Mouse (Mus musculus) C2C12 (cell line): Measurements from ENCODE around the gene Srp9. TPM values are rescaled to one million over a fixed set of nuclear protein-coding genes. Genes with fewer than 3 reads are reported as not detected.
"Not testable (repeated sequence)": the region's sequence is repeated elsewhere in the genome, so short reads cannot be mapped to it uniquely, and the experiment has no call there.

ENCODE experiments used
- H3K27me3 ChIP-seq: one replicate; pipeline ENCODE4 v1.6.1; 2011; ENCODE audit not compliant: control insufficient read depth, insufficient read depth, insufficient read length
- H3K36me3 ChIP-seq: one replicate; pipeline ENCODE4 v1.6.1; 2011; ENCODE audit not compliant: control insufficient read depth, insufficient read depth
- H3K4me3 ChIP-seq: one replicate; pipeline ENCODE4 v1.5.1; 2011; ENCODE audit warnings: mild to moderate bottlenecking, control low read depth; ENCODE audit not compliant: poor library complexity, insufficient read depth, severe bottlenecking
- H3K79me2 ChIP-seq: one replicate; pipeline ENCODE4 v1.6.1; 2011; ENCODE audit not compliant: control insufficient read depth, insufficient read depth
- H3K79me3 ChIP-seq: one replicate; pipeline ENCODE4 v1.6.1; 2011; ENCODE audit warnings: low read depth, control low read depth
- H3ac ChIP-seq: one replicate; pipeline ENCODE3; 2011; ENCODE audit warnings: low read depth; ENCODE audit not compliant: control insufficient read depth, insufficient read length
- CEBPB ChIP-seq: IDR thresholded peaks from one replicate; pipeline ENCODE4 v1.6.1; 2011; ENCODE audit warnings: low read depth, mild to moderate bottlenecking, control low read depth, moderate library complexity
- CTCF ChIP-seq: IDR thresholded peaks from one replicate; pipeline ENCODE4 v1.5.1; 2011; ENCODE audit not compliant: control insufficient read depth, insufficient read depth, insufficient read length
- FOSL1 ChIP-seq: IDR thresholded peaks from one replicate; pipeline ENCODE4 v1.8.0; 2011; ENCODE audit warnings: mild to moderate bottlenecking, low read length; ENCODE audit not compliant: poor library complexity, insufficient read depth, severe bottlenecking
- MAX ChIP-seq: IDR thresholded peaks from one replicate; pipeline ENCODE4 v1.6.1; 2011; ENCODE audit warnings: mild to moderate bottlenecking, control low read depth
- MYOD1 ChIP-seq: IDR thresholded peaks from one replicate; pipeline ENCODE4 v1.6.1; 2011; ENCODE audit warnings: low read depth; ENCODE audit not compliant: control insufficient read depth, insufficient read length
- MYOG ChIP-seq: IDR thresholded peaks from one replicate; pipeline ENCODE4 v1.6.1; 2011; ENCODE audit not compliant: control insufficient read depth, insufficient read length; ENCODE audit errors: extremely low read depth
- USF1 ChIP-seq: IDR thresholded peaks from one replicate; pipeline ENCODE4 v1.6.1; 2011; ENCODE audit warnings: low read depth, mild to moderate bottlenecking, control low read depth, moderate library complexity
- polyA plus RNA-seq: library from polyadenylated mRNA; unstranded; fragments of >200 nt; fragmentation: generic; extraction: Trizol; gene quantifications from one replicate; pipeline ENCODE4 v1.2.1, GENCODE M21; 2012; ENCODE audit warnings: missing spikeins

Gene Srp9
- polyA plus RNA-seq, 1 experiment = 77.3 TPM

GRCm38 (mm10) chr1:182162951-182163350 is 38.4 kb downstream of the Srp9 start:
- H3K36me3 ChIP-seq = no peaks in the 10 kb centered on the region
- H3ac ChIP-seq = no peak overlapping the region
- TF ChIP-seq CTCF (no peak), MAX (no peak), MYOG (no peak), USF1 (no peak), FOSL1 (no peak), CEBPB (no peak), MYOD1 (no peak)
- H3K79me2 ChIP-seq = no peaks in the 10 kb centered on the region
- H3K4me3 ChIP-seq = no peak overlapping the region
- H3K79me3 ChIP-seq = no peaks in the 10 kb centered on the region
- peaks cover 30% of the 10 kb centered on the region for H3K27me3 ChIP-seq

- no peak for TF ChIP-seq MAX
- TF ChIP-seq MYOD1 = no peak
- no peak for TF ChIP-seq CTCF
- no peak for TF ChIP-seq CEBPB
- TF ChIP-seq FOSL1 = no peak
- TF ChIP-seq MYOG = no peak
- no peak for TF ChIP-seq USF1
- peaks cover 30% of the 10 kb centered on the region for H3K27me3 ChIP-seq
- H3K4me3 ChIP-seq = no peak within 1 kb of the TSS
- no peaks in the 10 kb centered on the region for H3K79me3 ChIP-seq
- H3K79me2 ChIP-seq = no peaks in the 10 kb centered on the region
- H3ac ChIP-seq = no peak within 1 kb of the TSS
- no peaks in the 10 kb centered on the region for H3K36me3 ChIP-seq
Observed at GRCm38 (mm10) chr1:182164386-182164785, 39.8 kb downstream of the Srp9 start, which contains the start of gene Vmn1r1. Gene Vmn1r1 (minus strand): TSS chr1:182164486.

DNA sequence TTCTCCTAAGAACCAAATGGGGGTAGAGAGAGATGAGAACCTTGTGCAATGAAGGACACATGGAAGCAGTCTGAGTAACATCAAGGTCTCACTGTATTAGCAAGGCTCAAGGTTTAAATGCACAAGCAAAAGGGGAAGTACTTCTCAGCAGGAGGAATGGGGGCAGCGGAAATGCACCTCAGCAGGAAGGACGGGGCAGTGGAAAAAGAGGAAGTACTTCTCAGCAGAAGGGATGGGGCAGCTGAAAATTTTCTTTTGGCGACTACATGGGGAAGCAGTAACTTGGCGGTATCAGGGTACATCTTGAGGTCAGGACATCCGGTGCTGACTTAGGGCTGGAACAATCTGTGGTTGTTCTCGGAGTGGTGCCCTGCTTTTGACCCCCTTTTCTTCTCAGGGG is 45.7 kb downstream of the Srp9 start:
- H3K4me3 ChIP-seq, H3K27me3 ChIP-seq, H3K79me3 ChIP-seq, H3ac ChIP-seq, H3K36me3 ChIP-seq, H3K79me2 ChIP-seq: not testable (repeated sequence)

DNA sequence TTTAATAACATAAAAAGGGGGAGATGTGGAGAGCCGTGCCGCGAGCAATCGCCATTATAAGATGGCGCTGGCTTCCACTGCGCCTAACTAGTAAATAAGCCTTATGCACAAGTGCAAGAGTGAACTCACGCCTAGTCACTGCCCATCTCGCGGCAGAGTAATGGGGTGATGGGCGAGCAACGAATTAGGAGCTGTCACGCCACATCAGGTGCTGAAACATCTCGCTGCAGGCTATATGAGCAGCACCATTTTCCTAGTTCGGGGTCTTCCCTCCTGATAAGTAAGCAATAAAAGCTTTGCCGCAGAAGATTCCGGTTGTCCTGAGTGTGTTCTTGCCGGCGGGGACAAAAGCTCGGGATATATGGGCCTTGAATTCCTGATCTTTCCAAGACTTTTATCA is 52.4 kb downstream of the Srp9 start:
- H3K79me2 ChIP-seq, H3ac ChIP-seq, H3K36me3 ChIP-seq, H3K79me3 ChIP-seq, H3K4me3 ChIP-seq, H3K27me3 ChIP-seq: not testable (repeated sequence)

DNA sequence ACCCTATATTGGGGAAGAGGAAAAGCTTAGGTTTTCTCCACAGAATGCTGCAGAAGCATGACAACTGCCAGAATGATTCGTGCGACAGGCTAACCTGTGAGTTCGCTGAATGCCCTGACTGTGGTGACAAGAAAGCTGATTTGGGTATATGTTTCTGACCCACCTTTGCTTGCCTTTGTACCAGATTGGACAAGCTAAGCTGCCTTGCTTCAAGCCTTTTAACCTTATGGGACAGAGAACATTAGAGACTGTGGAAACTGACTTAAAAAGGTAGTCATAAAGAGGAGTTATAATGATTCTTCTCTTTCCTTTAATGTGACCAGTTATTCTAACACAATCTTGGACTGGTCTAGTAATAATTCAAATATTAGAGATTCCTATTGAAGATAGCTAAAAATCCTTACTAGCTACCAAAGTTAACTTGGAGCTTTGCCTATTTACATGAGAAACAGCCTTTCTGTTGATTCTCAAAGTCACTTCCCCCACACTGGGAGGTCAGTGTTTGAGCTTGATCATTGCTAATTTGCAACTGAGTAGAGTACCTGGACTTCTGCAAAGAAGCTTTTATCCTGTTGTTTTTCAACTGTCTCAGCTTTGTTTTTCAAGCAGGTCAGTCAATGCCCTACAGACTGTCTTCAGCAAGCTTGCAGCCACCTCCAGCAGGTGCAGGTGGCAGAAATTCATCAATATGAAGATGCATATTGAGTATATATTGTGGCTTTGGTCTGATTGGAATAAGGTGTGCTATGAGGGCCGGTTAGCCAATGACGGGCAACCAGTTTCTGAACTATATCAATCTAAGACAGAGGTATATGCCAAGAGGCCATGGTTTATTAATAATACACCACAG is 57.1 kb downstream of the Srp9 start:
- H3K79me2 ChIP-seq = no peaks in the 10 kb centered on the region
- H3K36me3 ChIP-seq = no peaks in the 10 kb centered on the region
- TF ChIP-seq CEBPB = no peak
- no peak for TF ChIP-seq MAX
- TF ChIP-seq MYOD1 = no peak
- no peak for TF ChIP-seq USF1
- TF ChIP-seq CTCF = no peak
- no peak for TF ChIP-seq MYOG
- TF ChIP-seq FOSL1 = no peak
- no peak overlapping the region for H3K4me3 ChIP-seq
- H3ac ChIP-seq = no peak overlapping the region
- no peaks in the 10 kb centered on the region for H3K27me3 ChIP-seq
- H3K79me3 ChIP-seq = no peaks in the 10 kb centered on the region

Other genes starting within 250 kb of the Srp9 start
- 12.7 TPM for gene Enah, start 104.7 kb upstream of the Srp9 start, polyA plus RNA-seq
- gene Vmn1r1, start 39.7 kb downstream of the Srp9 start, polyA plus RNA-seq = not detected
- gene Degs1, start 158.1 kb downstream of the Srp9 start, polyA plus RNA-seq = 121 TPM
- gene Fbxo28, start 216.9 kb downstream of the Srp9 start, polyA plus RNA-seq = 16.9 TPM